ENCODE assay signal across 11 mouse cellular contexts in the genomic region with DNA sequence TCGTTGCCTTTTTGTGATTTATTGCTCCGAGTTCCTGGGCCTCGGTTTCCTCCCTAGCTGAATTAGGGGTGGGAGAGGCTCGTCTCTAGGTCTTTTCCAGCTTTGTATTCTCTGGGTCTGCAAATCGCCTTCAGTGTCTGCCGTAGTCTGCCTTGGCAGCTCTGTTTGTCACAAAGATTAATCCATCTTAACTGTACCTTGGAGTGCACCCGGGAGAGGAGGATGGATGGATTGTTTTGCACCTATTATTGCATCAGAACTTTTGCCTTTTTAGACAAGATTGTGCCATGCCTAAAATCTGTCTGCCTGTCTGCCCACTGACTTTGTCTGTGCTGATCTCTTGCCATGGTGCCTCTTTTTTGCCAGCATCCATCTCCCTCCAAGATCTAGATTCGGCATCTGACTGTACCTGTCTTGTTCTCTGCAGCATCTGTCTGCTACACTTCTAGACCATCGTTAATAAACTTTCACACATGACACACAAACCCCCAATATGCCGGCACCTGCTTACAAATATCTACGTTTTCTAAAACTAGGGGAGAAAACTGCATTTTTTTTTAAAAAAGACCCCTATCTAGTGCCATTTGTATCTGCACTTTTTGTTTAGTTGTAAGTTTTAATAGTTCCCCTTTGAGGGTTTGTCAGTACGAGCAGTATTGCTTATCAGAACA.
DNase-seq lines count a peak whose midpoint lies in the region; ATAC-seq and TF ChIP-seq lines count a peak whose summit lies in the region.
"Had no signal": no experiment of that assay in that cellular context is flagged by ENCODE, and none has a peak within 500 bp of the region (broad histone marks: within the 10 kb centered on the region; RNA-seq: fewer than 3 reads in every experiment).

No protein-coding gene starts in this region.

- DNase-seq in heart, adult 2 months = no peak
- DNase-seq in heart, postnatal 36 days = no peak
- no peak for DNase-seq in testis, postnatal 14 days (ENCODE audit: low spot score)
- DNase-seq in adrenal gland, adult 8-10 months = no peak
- DNase-seq in spleen, adult 18-20 months = no peak
- DNase-seq in urinary bladder, postnatal 14 days (ENCODE audit: low spot score) = no peak

- no peak for TF ChIP-seq CTCF in heart, adult 2 months (IDR thresholded peaks at IDR 0.05)
- no peak for TF ChIP-seq CTCF in testis, adult 2 months (IDR thresholded peaks at IDR 0.05; ENCODE audit: control insufficient read depth, insufficient read depth, insufficient replicate concordance, low read depth, low read length)

- H3K9ac ChIP-seq in heart, adult 2 months (ENCODE audit: low read depth, low read length) = 0 out of 2 replicates have a peak overlapping the region, but pooled peaks have one; percentile 38
- H3K9ac ChIP-seq in limb, embryonic 13.5 days = no peak overlapping the region
- H3K9ac ChIP-seq: stomach, embryonic 15.5 days had no signal

- peaks cover 2% of the 10 kb centered on the region; the same call in 1 of the 2 replicates for H3K79me2 ChIP-seq in heart, adult 2 months (replicated peaks; ENCODE audit: control insufficient read depth, insufficient read depth, low read length)

- H3K9me3 ChIP-seq in limb, embryonic 13.5 days = no peaks in the 10 kb centered on the region
- H3K9me3 ChIP-seq: stomach, embryonic 15.5 days had no signal

- H3K4me2 ChIP-seq in limb, embryonic 13.5 days (replicated peaks) = peak overlapping the region; percentile 74

- WGBS in heart, adult 2 months = 73% methylated on average over 12 of the region's 12 CpGs
- 45% methylated on average over 12 of the region's 12 CpGs for WGBS in limb, embryonic 13.5 days

- no peak for TF ChIP-seq EP300 in heart, adult 2 months (IDR thresholded peaks at IDR 0.05; ENCODE audit: insufficient read depth, low read depth, low read length)

- intact Hi-C loops in heart, adult 2 months (cut with DNase I) = loop anchor here (5.0 to 10.0 kb wide), 2 partner anchors 35 to 72 kb away; no protein-coding TSS in a partner anchor
- intact Hi-C loops in heart, postnatal 36 days (cut with DNase I) = no loop called here

- H3K4me1 ChIP-seq in heart, adult 2 months (ENCODE audit: control insufficient read depth, insufficient read depth, low read length) = peaks cover 20% of the 10 kb centered on the region
- no peaks in the 10 kb centered on the region; the same call in 1 of the 2 replicates for H3K4me1 ChIP-seq in testis, adult 2 months (ENCODE audit: control insufficient read depth, insufficient read depth, low read length)
- peaks cover 33% of the 10 kb centered on the region for H3K4me1 ChIP-seq in limb, embryonic 13.5 days

- H3K27ac ChIP-seq in heart, adult 2 months = peak overlapping the region; percentile 65
- H3K27ac ChIP-seq in testis, adult 2 months (ENCODE audit: control insufficient read depth, insufficient read depth, low read depth, low read length) = peak overlapping the region; percentile 13; the same call in 1 of the 2 replicates
- no peak overlapping the region for H3K27ac ChIP-seq in limb, embryonic 13.5 days
- H3K27ac ChIP-seq: macrophage; stomach, embryonic 15.5 days had no signal

- H3K27me3 ChIP-seq in heart, adult 2 months (ENCODE audit: control insufficient read depth, insufficient read depth, low read length) = no peaks in the 10 kb centered on the region
- no peaks in the 10 kb centered on the region for H3K27me3 ChIP-seq in testis, adult 2 months (ENCODE audit: control insufficient read depth, insufficient read depth, low read length)
- peaks cover 11% of the 10 kb centered on the region for H3K27me3 ChIP-seq in limb, embryonic 13.5 days
- H3K27me3 ChIP-seq: stomach, embryonic 15.5 days had no signal

- TF ChIP-seq POLR2A in heart, adult 2 months (IDR thresholded peaks at IDR 0.05; ENCODE audit: insufficient read depth, low read depth, low read length) = no peak
- no peak for TF ChIP-seq POLR2A in testis, adult 2 months (IDR thresholded peaks at IDR 0.05; ENCODE audit: control insufficient read depth, low read depth, low read length)

- H3K36me3 ChIP-seq in heart, adult 2 months (ENCODE audit: control insufficient read depth, insufficient read depth, low read length) = peaks cover 39% of the 10 kb centered on the region
- no peaks in the 10 kb centered on the region for H3K36me3 ChIP-seq in testis, adult 2 months (ENCODE audit: control insufficient read depth, insufficient read depth, low read length)
- H3K36me3 ChIP-seq in limb, embryonic 13.5 days = no peaks in the 10 kb centered on the region
- H3K36me3 ChIP-seq: stomach, embryonic 15.5 days had no signal

- peak overlapping the region; percentile 8; the same call in 1 of the 2 replicates for H3K4me3 ChIP-seq in heart, adult 2 months
- H3K4me3 ChIP-seq in testis, adult 2 months (ENCODE audit: control insufficient read depth, low read depth, low read length) = no peak overlapping the region
- H3K4me3 ChIP-seq in limb, embryonic 13.5 days = peak overlapping the region; percentile 46

- ATAC-seq in limb, embryonic 13.5 days (ENCODE audit: low FRiP score, low read depth) = no peak
- ATAC-seq: CD4-positive, CD25-positive, alpha-beta regulatory T cell, adult 4 months had no signal
